8 mouse cellular contexts compared by ENCODE assay signal in genomic region chr11:73160811-73161200, GRCm38 (mm10). TPM values are rescaled to one million over a fixed set of nuclear protein-coding genes. Genes with fewer than 3 reads are reported as not detected.
DNase-seq lines count a peak whose midpoint lies in the region; ATAC-seq lines count a peak whose summit lies in the region.

No protein-coding gene starts in this region.

- H3K9me3 ChIP-seq in embryonic facial prominence, embryonic 14.5 days (ENCODE audit: control insufficient read depth, low read length), result no peaks in the 10 kb centered on the region
- H3K9me3 ChIP-seq in heart, embryonic 16.5 days (replicated peaks; ENCODE audit: control insufficient read depth, low read length), result no peaks in the 10 kb centered on the region
- no peaks in the 10 kb centered on the region for H3K9me3 ChIP-seq in midbrain, embryonic 13.5 days

- H3K27me3 ChIP-seq in embryonic facial prominence, embryonic 14.5 days (replicated peaks; ENCODE audit: control insufficient read depth, insufficient read depth, low read length), result peaks cover 30% of the 10 kb centered on the region
- peaks cover 14% of the 10 kb centered on the region for H3K27me3 ChIP-seq in heart, embryonic 16.5 days (ENCODE audit: control insufficient read depth, insufficient read depth, low read length)
- H3K27me3 ChIP-seq in midbrain, embryonic 13.5 days, result peaks cover 36% of the 10 kb centered on the region

- no peak overlapping the region for H3K27ac ChIP-seq in embryonic facial prominence, embryonic 14.5 days (replicated peaks; ENCODE audit: low read depth, low read length)
- H3K27ac ChIP-seq in heart, embryonic 16.5 days (ENCODE audit: low read length), result peak overlapping the region; percentile 63
- no peak overlapping the region for H3K27ac ChIP-seq in midbrain, embryonic 13.5 days

- peak overlapping the region; percentile 61; the same call in 1 of the 2 replicates for H3K9ac ChIP-seq in embryonic facial prominence, embryonic 14.5 days (ENCODE audit: low read depth, low read length)
- H3K9ac ChIP-seq in heart, embryonic 16.5 days (ENCODE audit: low read length), result peak overlapping the region; percentile 69
- H3K9ac ChIP-seq in midbrain, embryonic 13.5 days (replicated peaks), result no peak overlapping the region

- H3K36me3 ChIP-seq in embryonic facial prominence, embryonic 14.5 days (ENCODE audit: control insufficient read depth, insufficient read depth, low read length), result no peaks in the 10 kb centered on the region
- H3K36me3 ChIP-seq in heart, embryonic 16.5 days (ENCODE audit: control insufficient read depth, insufficient read depth), result no peaks in the 10 kb centered on the region
- H3K36me3 ChIP-seq in midbrain, embryonic 13.5 days, result no peaks in the 10 kb centered on the region

- no peak for ATAC-seq in embryonic facial prominence, embryonic 14.5 days (ENCODE audit: low read depth)
- peak; percentile 87 for ATAC-seq in heart, embryonic 16.5 days (replicated peaks; ENCODE audit: extremely low read depth, insufficient read depth, low FRiP score)
- no peak for ATAC-seq in midbrain, embryonic 13.5 days

- peak overlapping the region; percentile 48 for H3K4me3 ChIP-seq in embryonic facial prominence, embryonic 14.5 days (ENCODE audit: low read depth, low read length)
- H3K4me3 ChIP-seq in heart, embryonic 16.5 days (ENCODE audit: low read length), result peak overlapping the region; percentile 55
- H3K4me3 ChIP-seq in midbrain, embryonic 13.5 days (replicated peaks), result peak overlapping the region; percentile 43

- peak overlapping the region; percentile 84 for H3K4me2 ChIP-seq in embryonic facial prominence, embryonic 14.5 days (ENCODE audit: low read depth, low read length)
- H3K4me2 ChIP-seq in heart, embryonic 16.5 days (ENCODE audit: low read depth, low read length), result peak overlapping the region; percentile 79
- peak overlapping the region; percentile 71 for H3K4me2 ChIP-seq in midbrain, embryonic 13.5 days (replicated peaks)

- 0 out of 2 replicates have a peak, but pooled peaks cover 5% of the 10 kb centered on the region for H3K4me1 ChIP-seq in embryonic facial prominence, embryonic 14.5 days (ENCODE audit: control insufficient read depth, insufficient read depth, low read length)
- H3K4me1 ChIP-seq in heart, embryonic 16.5 days (ENCODE audit: control insufficient read depth, insufficient read depth, low read length), result peaks cover 10% of the 10 kb centered on the region; the same call in 1 of the 2 replicates
- H3K4me1 ChIP-seq in midbrain, embryonic 13.5 days (replicated peaks), result peaks cover 11% of the 10 kb centered on the region

- WGBS in embryonic facial prominence, embryonic 14.5 days, result 23% methylated on average over 6 of the region's 6 CpGs
- 14% methylated on average over 6 of the region's 6 CpGs for WGBS in heart, embryonic 16.5 days
- WGBS in midbrain, embryonic 13.5 days, result 29% methylated on average over 6 of the region's 6 CpGs

- DNase-seq in 3T3-L1 (ENCODE audit: low read depth, low spot score), result peak; percentile 87
- peak; percentile 47 for DNase-seq in embryonic facial prominence, embryonic 14.5 days (ENCODE audit: low spot score)
- DNase-seq in kidney, postnatal 36 days, result peak; percentile 53 to 62
- no peak for DNase-seq in thymus, postnatal 36 days
- no peak for DNase-seq in spleen, postnatal 36 days (ENCODE audit: low spot score in 2 of 2)
- DNase-seq in cerebellum, adult 11 months, result no peak

RNA-seq across cellular contexts. Expression of gene P2rx5, which starts 0.6 kb away (rescaled TPM):
- 1.8 and 2.6 TPM in 2 replicates for polyA plus RNA-seq in embryonic facial prominence, embryonic 14.5 days (2014; fragmentation: Nextera tagmentation; extraction: Ambion mirVana)
- polyA plus RNA-seq in heart, embryonic 16.5 days (2015; fragmentation: Nextera tagmentation; extraction: Ambion mirVana), result 2.2 and 2.9 TPM in 2 replicates
- polyA plus RNA-seq in midbrain, embryonic 13.5 days (2015; fragmentation: Nextera tagmentation; extraction: Ambion mirVana), result 0.20 and 0.31 TPM in 2 replicates

RNA-seq across cellular contexts. Expression of gene Emc6, which starts 16.0 kb away (rescaled TPM):
- 107 and 111 TPM in 2 replicates for polyA plus RNA-seq in embryonic facial prominence, embryonic 14.5 days (2014; fragmentation: Nextera tagmentation; extraction: Ambion mirVana)
- polyA plus RNA-seq in heart, embryonic 16.5 days (2015; fragmentation: Nextera tagmentation; extraction: Ambion mirVana), result 105 and 113 TPM in 2 replicates
- 122 and 123 TPM in 2 replicates for polyA plus RNA-seq in midbrain, embryonic 13.5 days (2015; fragmentation: Nextera tagmentation; extraction: Ambion mirVana)

RNA-seq across cellular contexts. Expression of gene Tax1bp3, which starts 16.1 kb away (rescaled TPM):
- polyA plus RNA-seq in embryonic facial prominence, embryonic 14.5 days (2014; fragmentation: Nextera tagmentation; extraction: Ambion mirVana), result 188 and 213 TPM in 2 replicates
- 237 and 257 TPM in 2 replicates for polyA plus RNA-seq in heart, embryonic 16.5 days (2015; fragmentation: Nextera tagmentation; extraction: Ambion mirVana)
- 193 and 195 TPM in 2 replicates for polyA plus RNA-seq in midbrain, embryonic 13.5 days (2015; fragmentation: Nextera tagmentation; extraction: Ambion mirVana)

RNA-seq across cellular contexts. Expression of gene Haspin, which starts 22.7 kb away (rescaled TPM):
- polyA plus RNA-seq in embryonic facial prominence, embryonic 14.5 days (2014; fragmentation: Nextera tagmentation; extraction: Ambion mirVana), result 12.1 and 13.4 TPM in 2 replicates
- polyA plus RNA-seq in heart, embryonic 16.5 days (2015; fragmentation: Nextera tagmentation; extraction: Ambion mirVana), result 12.0 and 13.6 TPM in 2 replicates
- polyA plus RNA-seq in midbrain, embryonic 13.5 days (2015; fragmentation: Nextera tagmentation; extraction: Ambion mirVana), result 5.2 and 5.6 TPM in 2 replicates

RNA-seq across cellular contexts. Expression of gene Ctns, which starts 38.0 kb away (rescaled TPM):
- polyA plus RNA-seq in embryonic facial prominence, embryonic 14.5 days (2014; fragmentation: Nextera tagmentation; extraction: Ambion mirVana), result 18.8 and 22.0 TPM in 2 replicates
- polyA plus RNA-seq in heart, embryonic 16.5 days (2015; fragmentation: Nextera tagmentation; extraction: Ambion mirVana), result 14.5 and 15.3 TPM in 2 replicates
- polyA plus RNA-seq in midbrain, embryonic 13.5 days (2015; fragmentation: Nextera tagmentation; extraction: Ambion mirVana), result 21.1 and 22.1 TPM in 2 replicates

Comparison
In these comparisons a context has a peak if more than half of its experiments do, and no peak if none do; other contexts are left out.
1. DNase-seq: peak in 3T3-L1 (single experiment), embryonic facial prominence, embryonic 14.5 days (single experiment) and kidney, postnatal 36 days (2 of 2); none in thymus, postnatal 36 days (0 of 2), spleen, postnatal 36 days (0 of 2) and cerebellum, adult 11 months (single experiment).
2. Peak in every context shown above with its lines, with median percentiles within 50 percentile points of each other: H3K4me2 ChIP-seq and H3K4me3 ChIP-seq.